Mouse (Mus musculus) kidney, postnatal 4 days (tissue): ENCODE results near the gene Ppil6.

ENCODE experiments used
- DNase-seq, 2 experiments: peaks; one replicate each; pipeline ENCODE4 v3.0.0; 2021; ENCODE audit warnings: mixed read lengths in 2 of 2

The Ppil6 gene

GRCm38 (mm10) chr10:41479961-41480360, 10.3 kb upstream of the Ppil6 start:
- no peak for DNase-seq

DNA sequence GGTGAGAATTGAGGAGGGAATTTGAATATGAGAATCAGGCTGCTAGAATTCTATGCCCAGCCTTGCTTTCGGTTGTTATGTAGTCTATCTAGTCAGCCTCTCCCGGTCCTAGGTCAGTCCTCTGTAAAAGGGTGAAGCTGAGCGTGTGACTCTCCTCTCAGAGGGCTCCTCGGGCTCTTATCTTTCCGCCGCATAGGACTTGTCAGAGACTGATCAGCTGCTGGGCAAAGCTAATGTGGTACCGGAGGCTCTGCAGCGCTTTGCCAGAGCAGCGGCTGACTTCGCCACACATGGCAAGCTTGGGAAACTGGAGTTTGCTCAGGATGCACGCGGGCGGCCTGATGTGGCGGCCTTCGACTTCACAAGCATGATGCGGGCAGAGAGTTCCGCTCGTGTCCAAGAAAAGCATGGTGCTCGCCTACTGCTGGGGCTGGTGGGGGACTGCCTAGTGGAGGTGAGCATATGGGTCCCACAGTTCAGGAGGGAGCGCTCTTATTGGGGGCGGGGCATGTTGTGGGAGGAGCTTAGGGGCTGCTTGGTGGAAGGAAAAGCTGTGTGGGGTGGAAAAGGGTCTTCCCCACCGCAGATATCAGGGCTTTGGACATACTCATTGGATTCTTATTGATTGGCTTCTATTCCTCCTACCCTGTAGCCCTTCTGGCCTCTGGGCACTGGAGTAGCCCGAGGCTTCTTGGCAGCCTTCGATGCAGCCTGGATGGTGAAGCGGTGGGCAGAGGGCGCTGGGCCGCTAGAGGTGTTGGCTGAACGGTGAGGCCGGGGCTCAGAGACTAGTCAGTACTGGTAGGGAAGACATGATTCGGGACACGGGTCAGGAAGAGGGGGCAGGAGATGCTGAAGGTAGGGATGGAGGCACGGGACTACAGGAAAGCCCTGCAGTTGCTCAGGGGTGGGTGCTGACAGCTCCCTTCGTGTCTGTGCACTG, 9.0 kb upstream of the Ppil6 start:
- no peak for DNase-seq

- DNase-seq = no peak
These were observed 7.8 kb upstream of the Ppil6 start for GRCm38 (mm10) chr10:41482446-41482845.

DNA sequence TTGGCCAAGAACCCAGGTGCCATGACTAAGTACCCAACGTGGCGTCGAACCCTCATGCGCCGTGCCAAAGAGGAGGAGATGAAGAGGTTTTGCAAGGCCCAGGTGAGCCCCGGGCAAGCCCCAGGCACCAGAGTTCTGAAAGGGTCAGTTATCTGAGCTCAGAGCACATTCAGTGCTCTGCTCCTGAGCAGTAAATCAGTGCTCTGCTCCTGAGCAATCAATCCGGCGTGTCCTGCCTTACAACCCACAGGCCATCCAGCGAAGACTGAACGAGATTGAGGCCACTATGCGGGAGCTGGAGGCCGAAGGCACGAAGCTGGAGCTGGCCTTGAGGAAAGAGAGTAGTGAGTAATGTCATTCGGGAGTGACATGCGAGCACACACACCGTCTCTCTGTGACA, 4.5 kb upstream of the Ppil6 start:
- DNase-seq = no peak

- no peak for DNase-seq
These were observed 3.6 kb upstream of the Ppil6 start for GRCm38 (mm10) chr10:41486506-41487170.

- DNase-seq = no peak
These were observed 1.4 kb upstream of the Ppil6 start for GRCm38 (mm10) chr10:41488877-41489276.

GRCm38 (mm10) chr10:41489294-41489693, 945 bp upstream of the Ppil6 start:
- peak in 1 of 2 experiments; percentile 51 for DNase-seq

DNA sequence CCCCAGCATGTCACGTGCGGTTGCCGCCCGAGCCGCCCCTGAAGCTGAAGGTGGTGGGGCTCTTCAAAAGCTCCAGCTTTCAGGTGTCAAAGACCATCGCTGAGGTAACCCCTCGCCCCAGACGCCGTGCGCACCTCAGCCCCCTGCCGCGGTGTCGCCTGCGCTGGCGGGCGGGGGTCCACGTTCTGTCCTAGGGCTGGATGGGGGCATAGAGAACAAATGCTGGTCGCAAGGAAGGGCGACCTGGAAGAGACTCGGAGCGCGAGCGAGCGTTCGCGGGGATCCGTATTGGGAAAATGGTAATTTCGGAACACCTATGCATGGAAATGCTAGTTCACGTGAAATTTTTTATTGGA, 257 bp downstream of the Ppil6 start:
- DNase-seq = no peak

DNA sequence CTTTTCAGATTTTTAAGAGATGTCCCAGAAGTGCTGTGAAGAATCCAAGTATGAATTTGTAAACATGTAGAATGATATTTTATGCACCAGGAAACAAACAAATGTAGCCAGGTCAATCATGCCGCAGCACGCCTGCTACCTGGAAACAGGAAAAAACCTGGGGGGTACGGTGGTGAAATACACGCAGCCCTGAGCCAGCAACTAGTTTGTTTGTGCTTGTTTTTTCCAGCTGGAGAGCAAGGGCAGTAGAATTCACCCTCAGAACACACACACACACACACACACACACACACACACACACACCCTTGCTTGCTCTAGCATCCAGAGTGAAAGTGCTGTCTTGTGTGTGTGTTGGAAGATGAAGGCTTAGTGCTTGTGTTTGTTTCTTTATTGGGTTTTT, 872 bp downstream of the Ppil6 start:
- DNase-seq = peak; percentile 35 to 36

- DNase-seq = peak in 1 of 2 experiments; percentile 36
These were observed 10.7 kb downstream of the Ppil6 start for GRCm38 (mm10) chr10:41500941-41501340.

DNA sequence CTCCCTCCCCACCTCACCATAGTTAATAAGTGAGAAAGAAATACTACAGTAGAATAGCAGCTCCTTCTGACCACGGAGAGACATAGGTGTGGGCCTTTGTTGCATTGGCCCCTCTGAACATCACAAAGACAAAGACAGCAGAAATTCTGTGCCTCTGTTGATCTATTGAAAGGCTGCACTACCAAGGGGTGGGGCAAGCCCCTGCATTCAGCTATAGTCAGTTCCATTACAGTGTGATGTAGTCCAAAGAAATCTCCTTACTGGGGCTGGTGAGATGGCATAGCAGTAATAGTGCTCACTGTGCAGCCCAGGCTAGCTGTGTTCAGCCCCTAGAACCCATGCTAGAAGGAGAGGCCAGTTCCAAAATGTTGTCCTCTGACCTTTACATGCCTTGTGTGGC, 14.8 kb downstream of the Ppil6 start:
- no peak for DNase-seq

- peak; percentile 63 to 75 for DNase-seq
These were observed 15.2 kb downstream of the Ppil6 start for GRCm38 (mm10) chr10:41505446-41505845.

DNA sequence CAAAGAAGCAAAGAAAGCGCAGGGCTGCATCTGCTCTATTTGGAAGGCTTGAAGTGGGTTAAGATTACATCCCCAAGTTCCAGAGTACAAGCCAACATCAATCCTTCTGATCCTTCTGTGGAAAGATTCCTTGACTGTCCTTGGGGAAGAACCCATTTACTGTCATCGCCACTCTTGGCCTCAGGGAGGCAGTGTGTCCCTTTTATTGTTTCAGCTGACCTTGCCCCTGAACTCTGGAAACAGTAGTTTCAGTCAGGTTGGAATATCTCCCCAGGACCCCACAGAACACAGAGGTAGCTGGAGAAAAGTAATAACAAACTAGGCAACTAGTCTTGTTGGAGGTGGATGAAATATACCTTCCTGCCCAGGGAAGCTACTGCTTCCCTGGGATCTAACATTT, 18.9 kb downstream of the Ppil6 start:
- peak in 1 of 2 experiments; percentile 39 for DNase-seq

GRCm38 (mm10) chr10:41514301-41514700, 24.1 kb downstream of the Ppil6 start:
- DNase-seq = no peak

- no peak for DNase-seq
These were observed 24.7 kb downstream of the Ppil6 start for GRCm38 (mm10) chr10:41514921-41515320.

- peak; percentile 76 to 87 for DNase-seq
These were observed 28.3 kb downstream of the Ppil6 start for GRCm38 (mm10) chr10:41518508-41518980.

- DNase-seq = peak; percentile 94 to 97
These were observed 28.9 kb downstream of the Ppil6 start, which contains the start of gene Cd164 for GRCm38 (mm10) chr10:41518981-41519618. Gene Cd164, plus strand, starts transcription at chr10:41519414.

GRCm38 (mm10) chr10:41519640-41520409, 29.6 kb downstream of the Ppil6 start:
- DNase-seq = peak; percentile 68 to 82

DNA sequence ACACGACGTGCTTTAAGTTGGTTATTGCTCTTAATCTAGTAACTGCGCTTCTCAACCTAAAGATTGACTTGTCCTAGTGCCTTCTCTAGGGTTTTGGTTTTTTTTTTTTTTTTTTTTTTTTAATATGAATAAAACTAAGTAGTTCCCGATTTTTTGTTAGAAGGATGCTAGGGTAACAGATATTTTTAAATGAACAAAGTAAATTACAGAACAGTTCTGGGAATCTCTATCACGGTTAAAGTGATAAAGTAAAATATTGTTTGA, 30.1 kb downstream of the Ppil6 start:
- no peak for DNase-seq

GRCm38 (mm10) chr10:41523386-41523785, 33.1 kb downstream of the Ppil6 start:
- no peak for DNase-seq

- no peak for DNase-seq
These were observed 35.5 kb downstream of the Ppil6 start for GRCm38 (mm10) chr10:41525696-41526095.

GRCm38 (mm10) chr10:41529972-41530371, 39.7 kb downstream of the Ppil6 start:
- DNase-seq = no peak

GRCm38 (mm10) chr10:41535991-41536390, 45.8 kb downstream of the Ppil6 start:
- DNase-seq = no peak
